Mouse (Mus musculus): ENCODE data around the gene Avp. TPM values are rescaled to one million over a fixed set of nuclear protein-coding genes. Genes with fewer than 3 reads are reported as not detected.
A peak's percentile ranks its signal among the peaks of the same experiment; 100 is the strongest.

Gene Avp
- polyA plus RNA-seq, 1 experiment from 2014 or later: not detected

DNA sequence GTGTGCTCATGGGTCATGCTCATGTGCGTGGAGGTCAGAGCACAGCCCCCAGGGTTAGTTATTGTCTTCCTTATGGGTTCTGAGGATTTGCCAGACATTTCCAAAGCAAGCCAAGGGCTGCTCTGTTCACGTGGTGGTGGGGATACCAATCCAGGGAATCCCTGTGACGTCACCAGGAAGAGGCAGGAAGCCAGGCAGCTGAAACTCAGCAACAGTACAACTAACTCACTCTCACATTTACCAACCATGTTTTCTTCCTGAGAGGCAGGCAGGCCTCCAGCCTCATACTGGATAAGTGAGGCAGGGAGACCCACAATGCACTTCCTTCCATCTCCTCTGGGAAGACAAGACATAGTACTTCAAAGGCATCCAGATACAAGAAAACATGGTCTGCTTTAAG lies 16.0 kb upstream of the Avp start:
- peak overlapping the region; percentile 19 to 25; a peak in 1 of 4 replicates for H3K27ac ChIP-seq (replicated peaks in 1 of 2; ENCODE audit: control insufficient read depth in 1 of 2, insufficient read depth in 1 of 2, low read depth in 2 of 2, low read length in 2 of 2)
- no peak overlapping the region for H3K4me3 ChIP-seq (ENCODE audit: control insufficient read depth in 1 of 2, insufficient read depth in 1 of 2, low read depth in 1 of 2, low read length in 2 of 2)
- ATAC-seq (ENCODE audit: insufficient number of reproducible peaks, insufficient read depth, low FRiP score, low read depth): no peak
- H3K4me2 ChIP-seq (ENCODE audit: low read length): no peak overlapping the region
- no peak overlapping the region for H3K9ac ChIP-seq (ENCODE audit: low read length)
- H3K36me3 ChIP-seq (ENCODE audit: control insufficient read depth, insufficient read depth, low read length): peaks cover 60% of the 10 kb centered on the region
- no peaks in the 10 kb centered on the region for H3K9me3 ChIP-seq (ENCODE audit: control insufficient read depth, low read length)
- no peaks in the 10 kb centered on the region for H3K4me1 ChIP-seq (ENCODE audit: control insufficient read depth in 2 of 2, insufficient read depth in 2 of 2, low read length in 2 of 2)
- WGBS: 61% methylated on average over 3 of the region's 3 CpGs
- H3K27me3 ChIP-seq (ENCODE audit: control insufficient read depth, insufficient read depth, low read length): no peaks in the 10 kb centered on the region

DNA sequence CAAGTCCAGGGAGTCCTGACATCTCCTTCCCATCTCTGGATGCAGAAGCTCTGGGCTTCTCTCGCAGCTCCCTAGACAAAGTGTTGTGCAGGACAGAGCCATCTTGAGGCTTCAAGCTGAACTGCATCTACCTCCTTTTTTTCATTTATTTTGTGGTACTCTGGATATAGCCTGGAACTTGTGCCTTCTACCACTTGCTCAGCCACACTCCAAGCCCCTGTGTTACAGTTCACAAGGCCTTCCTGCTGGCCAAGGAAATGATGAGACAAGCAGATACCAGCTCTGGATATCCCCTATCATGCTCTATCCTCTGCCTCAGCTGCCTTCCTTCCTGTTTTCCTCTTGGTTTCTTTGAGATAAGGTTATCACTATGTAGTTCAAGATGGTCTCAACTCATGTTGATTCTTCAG lies 15.3 kb upstream of the Avp start:
- Histone ChIP-seq H3K4me2 (ENCODE audit: low read length) (no peak overlapping the region), H3K27me3 (ENCODE audit: control insufficient read depth, insufficient read depth, low read length) (no peaks in the 10 kb centered on the region), H3K9ac (ENCODE audit: low read length) (no peak overlapping the region), H3K9me3 (ENCODE audit: control insufficient read depth, low read length) (no peaks in the 10 kb centered on the region), H3K4me1 (ENCODE audit: control insufficient read depth in 2 of 2, insufficient read depth in 2 of 2, low read length in 2 of 2) (no peaks in the 10 kb centered on the region), H3K4me3 (ENCODE audit: control insufficient read depth in 1 of 2, insufficient read depth in 1 of 2, low read depth in 1 of 2, low read length in 2 of 2) (no peak overlapping the region), H3K27ac (replicated peaks in 1 of 2; ENCODE audit: control insufficient read depth in 1 of 2, insufficient read depth in 1 of 2, low read depth in 2 of 2, low read length in 2 of 2) (no peak overlapping the region), H3K36me3 (ENCODE audit: control insufficient read depth, insufficient read depth, low read length) (peaks cover 52% of the 10 kb centered on the region)
- no peak for ATAC-seq (ENCODE audit: insufficient number of reproducible peaks, insufficient read depth, low FRiP score, low read depth)
- WGBS: 0% methylated on average over 1 of the region's 1 CpGs

DNA sequence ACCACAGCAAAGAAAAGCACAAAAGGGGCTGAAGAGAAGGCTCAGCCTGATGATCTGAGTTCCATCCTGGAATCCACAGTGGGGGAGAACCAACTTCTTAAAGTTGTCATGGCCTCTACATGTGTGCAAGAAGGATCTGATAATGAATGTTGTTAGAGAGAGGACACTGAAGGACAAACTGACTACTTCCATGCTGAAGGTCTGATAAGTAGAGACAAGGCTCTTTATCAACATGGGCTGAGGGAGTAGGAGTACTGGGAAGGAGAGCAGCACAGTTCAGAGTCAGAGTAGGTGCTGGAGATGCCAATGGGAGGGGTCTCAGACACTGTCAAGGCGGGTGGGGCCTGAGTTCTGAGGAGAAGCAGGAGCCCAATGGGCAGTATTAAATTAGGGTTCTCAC lies 13.2 kb upstream of the Avp start:
- no peaks in the 10 kb centered on the region for H3K4me1 ChIP-seq (ENCODE audit: control insufficient read depth in 2 of 2, insufficient read depth in 2 of 2, low read length in 2 of 2)
- WGBS: 68% methylated on average over 1 of the region's 1 CpGs
- H3K4me3 ChIP-seq (ENCODE audit: control insufficient read depth in 1 of 2, insufficient read depth in 1 of 2, low read depth in 1 of 2, low read length in 2 of 2): no peak overlapping the region
- H3K36me3 ChIP-seq (ENCODE audit: control insufficient read depth, insufficient read depth, low read length): peaks cover 51% of the 10 kb centered on the region
- H3K27ac ChIP-seq (replicated peaks in 1 of 2; ENCODE audit: control insufficient read depth in 1 of 2, insufficient read depth in 1 of 2, low read depth in 2 of 2, low read length in 2 of 2): no peak overlapping the region
- ATAC-seq (ENCODE audit: insufficient number of reproducible peaks, insufficient read depth, low FRiP score, low read depth): no peak
- no peaks in the 10 kb centered on the region for H3K27me3 ChIP-seq (ENCODE audit: control insufficient read depth, insufficient read depth, low read length)
- H3K4me2 ChIP-seq (ENCODE audit: low read length): no peak overlapping the region
- no peaks in the 10 kb centered on the region for H3K9me3 ChIP-seq (ENCODE audit: control insufficient read depth, low read length)
- no peak overlapping the region for H3K9ac ChIP-seq (ENCODE audit: low read length)

DNA sequence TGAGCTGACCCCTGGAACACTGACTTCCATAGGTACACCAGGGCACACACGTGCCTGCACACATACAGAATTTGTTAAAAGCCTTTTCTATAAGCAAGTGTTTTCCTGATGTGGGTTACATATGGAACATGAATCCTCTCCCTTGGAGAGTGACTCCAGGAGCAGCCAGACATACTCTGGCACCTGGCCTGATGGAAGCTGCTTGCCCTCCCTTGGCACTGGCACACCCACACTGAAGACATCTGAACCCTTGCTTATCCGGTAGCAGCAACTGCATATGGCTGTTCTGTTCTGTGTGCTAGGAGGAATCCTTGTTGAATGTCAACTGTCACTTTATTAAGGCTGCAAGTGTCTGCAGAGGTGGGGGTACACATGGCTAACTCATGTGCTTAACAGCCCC lies 8.7 kb upstream of the Avp start:
- Histone ChIP-seq H3K4me1 (ENCODE audit: control insufficient read depth in 2 of 2, insufficient read depth in 2 of 2, low read length in 2 of 2) (no peaks in the 10 kb centered on the region), H3K4me2 (ENCODE audit: low read length) (no peak overlapping the region), H3K27ac (replicated peaks in 1 of 2; ENCODE audit: control insufficient read depth in 1 of 2, insufficient read depth in 1 of 2, low read depth in 2 of 2, low read length in 2 of 2) (no peak overlapping the region), H3K36me3 (ENCODE audit: control insufficient read depth, insufficient read depth, low read length) (peaks cover 25% of the 10 kb centered on the region), H3K9me3 (ENCODE audit: control insufficient read depth, low read length) (no peaks in the 10 kb centered on the region), H3K4me3 (ENCODE audit: control insufficient read depth in 1 of 2, insufficient read depth in 1 of 2, low read depth in 1 of 2, low read length in 2 of 2) (no peak overlapping the region), H3K27me3 (ENCODE audit: control insufficient read depth, insufficient read depth, low read length) (no peaks in the 10 kb centered on the region), H3K9ac (ENCODE audit: low read length) (no peak overlapping the region)
- WGBS: 94% methylated on average over 2 of the region's 2 CpGs
- ATAC-seq (ENCODE audit: insufficient number of reproducible peaks, insufficient read depth, low FRiP score, low read depth): no peak

DNA sequence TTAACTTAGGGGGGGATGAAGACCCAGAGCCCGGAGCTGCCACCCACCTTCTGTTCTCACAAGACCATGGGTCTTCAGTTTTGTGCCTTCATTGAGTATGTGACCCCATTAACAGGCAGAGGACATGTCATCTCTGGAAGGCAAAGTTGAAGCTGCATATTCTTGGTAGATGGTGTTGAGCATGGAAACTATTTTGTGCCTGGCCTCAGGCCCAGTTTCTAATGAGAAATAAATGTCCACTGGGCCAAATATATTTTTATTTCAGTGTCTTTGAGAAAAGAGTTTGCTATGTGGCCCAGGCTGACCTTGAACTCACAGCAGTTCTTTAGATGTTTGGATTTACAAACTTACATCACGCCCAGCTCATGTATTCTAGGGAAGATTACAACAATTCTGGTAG lies 7.4 kb upstream of the Avp start:
- Histone ChIP-seq H3K36me3 (ENCODE audit: control insufficient read depth, insufficient read depth, low read length) (peaks cover 16% of the 10 kb centered on the region), H3K27ac (replicated peaks in 1 of 2; ENCODE audit: control insufficient read depth in 1 of 2, insufficient read depth in 1 of 2, low read depth in 2 of 2, low read length in 2 of 2) (no peak overlapping the region), H3K4me1 (ENCODE audit: control insufficient read depth in 2 of 2, insufficient read depth in 2 of 2, low read length in 2 of 2) (no peaks in the 10 kb centered on the region), H3K27me3 (ENCODE audit: control insufficient read depth, insufficient read depth, low read length) (0 out of 2 replicates have a peak, but pooled peaks cover 3% of the 10 kb centered on the region), H3K9ac (ENCODE audit: low read length) (no peak overlapping the region), H3K9me3 (ENCODE audit: control insufficient read depth, low read length) (no peaks in the 10 kb centered on the region), H3K4me3 (ENCODE audit: control insufficient read depth in 1 of 2, insufficient read depth in 1 of 2, low read depth in 1 of 2, low read length in 2 of 2) (no peak overlapping the region), H3K4me2 (ENCODE audit: low read length) (no peak overlapping the region)
- WGBS: 89% methylated on average over 2 of the region's 2 CpGs
- no peak for ATAC-seq (ENCODE audit: insufficient number of reproducible peaks, insufficient read depth, low FRiP score, low read depth)

DNA sequence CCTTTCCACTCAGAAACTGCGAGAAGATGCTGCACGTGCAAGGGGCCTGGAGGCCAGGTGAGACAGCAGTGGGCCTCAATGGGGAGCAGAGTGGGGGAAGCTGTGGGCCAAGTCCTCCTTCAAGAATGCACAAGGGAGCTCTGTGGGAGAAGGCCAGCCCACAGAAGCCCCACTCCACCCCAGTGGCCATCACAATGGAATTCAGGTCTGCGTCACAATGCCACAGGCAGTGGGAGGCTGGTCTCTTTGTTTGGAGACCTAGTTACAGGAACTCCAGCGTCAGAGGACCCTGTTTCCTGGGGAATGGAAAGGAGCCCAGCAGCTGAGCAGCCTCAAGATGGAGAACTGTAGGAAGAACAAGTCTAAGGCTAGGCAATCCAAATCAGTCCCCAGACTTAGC lies 6.8 kb upstream of the Avp start:
- no peak overlapping the region for H3K27ac ChIP-seq (replicated peaks in 1 of 2; ENCODE audit: control insufficient read depth in 1 of 2, insufficient read depth in 1 of 2, low read depth in 2 of 2, low read length in 2 of 2)
- 77% methylated on average over 4 of the region's 4 CpGs for WGBS
- ATAC-seq (ENCODE audit: insufficient number of reproducible peaks, insufficient read depth, low FRiP score, low read depth): no peak

DNA sequence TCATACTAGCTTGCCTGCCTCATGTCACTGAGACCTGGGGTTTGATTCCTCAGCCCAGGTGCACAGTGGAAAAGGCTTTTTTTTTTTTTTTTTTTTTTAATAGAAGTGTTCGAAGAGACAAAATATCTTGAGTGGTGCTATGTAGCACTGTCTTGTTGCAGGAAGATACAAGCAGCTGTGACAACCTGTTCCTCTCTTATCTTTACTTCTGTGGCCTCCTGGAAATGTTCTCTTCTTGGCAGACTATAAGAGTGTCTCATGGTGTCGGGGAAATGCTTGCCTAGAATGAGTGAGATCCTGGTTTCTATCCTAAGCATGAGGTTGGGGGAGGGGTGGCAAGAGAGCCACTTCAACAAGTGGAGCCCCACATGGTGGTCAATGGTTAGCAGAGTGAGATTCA lies 6.0 kb upstream of the Avp start:
- WGBS: 40% methylated on average over 2 of the region's 2 CpGs
- no peak overlapping the region for H3K27ac ChIP-seq (replicated peaks in 1 of 2; ENCODE audit: control insufficient read depth in 1 of 2, insufficient read depth in 1 of 2, low read depth in 2 of 2, low read length in 2 of 2)
- peaks cover 4 to 7% of the 10 kb centered on the region in 2 experiments; a peak in 1 of 4 replicates for H3K4me1 ChIP-seq (ENCODE audit: control insufficient read depth in 2 of 2, insufficient read depth in 2 of 2, low read length in 2 of 2)
- no peaks in the 10 kb centered on the region for H3K9me3 ChIP-seq (ENCODE audit: control insufficient read depth, low read length)
- no peak overlapping the region for H3K4me2 ChIP-seq (ENCODE audit: low read length)
- no peak overlapping the region for H3K9ac ChIP-seq (ENCODE audit: low read length)
- ATAC-seq (ENCODE audit: insufficient number of reproducible peaks, insufficient read depth, low FRiP score, low read depth): no peak
- 0 out of 2 replicates have a peak, but pooled peaks cover 7% of the 10 kb centered on the region for H3K27me3 ChIP-seq (ENCODE audit: control insufficient read depth, insufficient read depth, low read length)
- H3K4me3 ChIP-seq (ENCODE audit: control insufficient read depth in 1 of 2, insufficient read depth in 1 of 2, low read depth in 1 of 2, low read length in 2 of 2): no peak overlapping the region
- peaks cover 16% of the 10 kb centered on the region for H3K36me3 ChIP-seq (ENCODE audit: control insufficient read depth, insufficient read depth, low read length)

More for the DNA sequence above, 6.8 kb upstream of the Avp start:
- Histone ChIP-seq H3K9ac (ENCODE audit: low read length) (no peak overlapping the region), H3K4me1 (ENCODE audit: control insufficient read depth in 2 of 2, insufficient read depth in 2 of 2, low read length in 2 of 2) (no peaks in the 10 kb centered on the region), H3K27me3 (ENCODE audit: control insufficient read depth, insufficient read depth, low read length) (0 out of 2 replicates have a peak, but pooled peaks cover 4% of the 10 kb centered on the region), H3K9me3 (ENCODE audit: control insufficient read depth, low read length) (no peaks in the 10 kb centered on the region), H3K4me3 (ENCODE audit: control insufficient read depth in 1 of 2, insufficient read depth in 1 of 2, low read depth in 1 of 2, low read length in 2 of 2) (no peak overlapping the region), H3K4me2 (ENCODE audit: low read length) (no peak overlapping the region), H3K36me3 (ENCODE audit: control insufficient read depth, insufficient read depth, low read length) (peaks cover 16% of the 10 kb centered on the region)

DNA sequence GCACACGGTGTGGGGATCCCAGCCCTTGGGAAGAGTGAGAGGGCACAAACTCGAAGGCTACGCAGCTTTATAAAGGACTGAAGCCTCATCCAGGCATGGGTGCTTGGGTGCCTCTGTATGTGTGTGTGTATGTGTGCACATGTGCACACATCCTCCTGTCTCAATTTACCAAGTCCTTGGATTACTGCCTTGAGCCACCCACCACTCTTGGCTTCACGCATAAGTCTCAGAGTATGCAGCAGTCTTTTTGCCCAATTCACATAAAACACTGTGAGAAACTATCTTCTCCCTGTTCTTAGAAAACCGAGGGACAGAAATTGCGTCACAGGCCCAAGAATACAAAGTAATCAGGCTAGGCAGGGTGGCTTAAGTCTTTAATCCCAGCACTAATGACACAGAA lies 3.7 kb upstream of the Avp start:
- peaks cover 6% of the 10 kb centered on the region for H3K36me3 ChIP-seq (ENCODE audit: control insufficient read depth, insufficient read depth, low read length)
- H3K27me3 ChIP-seq (ENCODE audit: control insufficient read depth, insufficient read depth, low read length): peaks cover 22% of the 10 kb centered on the region
- ATAC-seq (ENCODE audit: insufficient number of reproducible peaks, insufficient read depth, low FRiP score, low read depth): no peak
- no peaks in the 10 kb centered on the region for H3K9me3 ChIP-seq (ENCODE audit: control insufficient read depth, low read length)
- H3K4me1 ChIP-seq (ENCODE audit: control insufficient read depth in 2 of 2, insufficient read depth in 2 of 2, low read length in 2 of 2): peaks cover 5 to 9% of the 10 kb centered on the region in 2 experiments; a peak in 2 of 4 replicates
- H3K9ac ChIP-seq (ENCODE audit: low read length): no peak overlapping the region
- WGBS: 81% methylated on average over 6 of the region's 6 CpGs
- H3K4me2 ChIP-seq (ENCODE audit: low read length): no peak overlapping the region
- no peak overlapping the region for H3K4me3 ChIP-seq (ENCODE audit: control insufficient read depth in 1 of 2, insufficient read depth in 1 of 2, low read depth in 1 of 2, low read length in 2 of 2)
- no peak overlapping the region for H3K27ac ChIP-seq (replicated peaks in 1 of 2; ENCODE audit: control insufficient read depth in 1 of 2, insufficient read depth in 1 of 2, low read depth in 2 of 2, low read length in 2 of 2)
